In genomic region chr14:122106822-122107468, GRCm38 (mm10) we compare ENCODE assay signal across 8 mouse cellular contexts. TPM values are rescaled to one million over a fixed set of nuclear protein-coding genes. Genes with fewer than 3 reads are reported as not detected.
DNase-seq lines count a peak whose midpoint lies in the region; ATAC-seq and TF ChIP-seq lines count a peak whose summit lies in the region.

Gene Tm9sf2, plus strand, starts transcription at chr14:122107038.

- peak within 1 kb of the TSS; percentile 98 for H3K9ac ChIP-seq in ES-E14 (ENCODE audit: insufficient read depth, low read depth, low read length, poor library complexity, severe bottlenecking)
- H3K9ac ChIP-seq in forebrain, embryonic 15.5 days (replicated peaks), result peak within 1 kb of the TSS; percentile 94
- peak within 1 kb of the TSS; percentile 97 for H3K9ac ChIP-seq in lung, embryonic 14.5 days

- TF ChIP-seq POLR2A in olfactory bulb, adult 2 months (IDR thresholded peaks at IDR 0.05; ENCODE audit: insufficient read depth, low read depth, low read length), result peak; percentile 99
- peak; percentile 98 for TF ChIP-seq POLR2A in thymus, adult 2 months (IDR thresholded peaks at IDR 0.05; ENCODE audit: control insufficient read depth, extremely low read depth, insufficient read depth, low read length, poor library complexity)

- intact Hi-C loops in heart, postnatal 25 days (cut with DNase I), result no loop called here

- peak; percentile 25; the same call in 1 of the 2 replicates for TF ChIP-seq CTCF in layer of hippocampus, adult 2 months (conservative IDR thresholded peaks at IDR 0.05)
- no peak for TF ChIP-seq CTCF in lung, embryonic 14.5 days (IDR thresholded peaks at IDR 0.05; ENCODE audit: low read depth)
- TF ChIP-seq CTCF in olfactory bulb, adult 2 months (IDR thresholded peaks at IDR 0.05; ENCODE audit: insufficient read depth, low read depth, low read length), result no peak; the same call in 1 of the 2 replicates
- peak; percentile 51; the same call in 1 of the 2 replicates for TF ChIP-seq CTCF in thymus, adult 2 months (IDR thresholded peaks at IDR 0.05; ENCODE audit: borderline replicate concordance, control insufficient read depth, extremely low read depth, insufficient read depth, low read length, poor library complexity)

- peaks cover 5% of the 10 kb centered on the region; the same call in 1 of the 2 replicates for H3K36me3 ChIP-seq in ES-E14 (ENCODE audit: control insufficient read depth, insufficient read depth, low read length, poor library complexity, severe bottlenecking)
- no peaks in the 10 kb centered on the region for H3K36me3 ChIP-seq in forebrain, embryonic 15.5 days
- peaks cover 4% of the 10 kb centered on the region; the same call in 1 of the 2 replicates for H3K36me3 ChIP-seq in lung, embryonic 14.5 days (ENCODE audit: insufficient read depth)
- H3K36me3 ChIP-seq in thymus, adult 2 months (ENCODE audit: control insufficient read depth, insufficient read depth, low read length), result no peaks in the 10 kb centered on the region

- peak; percentile 95 for ATAC-seq in forebrain, embryonic 15.5 days (replicated peaks)
- peak; percentile 92 for ATAC-seq in lung, embryonic 14.5 days (ENCODE audit: insufficient read depth)

- peak; percentile 75 for DNase-seq in ES-E14 (ENCODE audit: low read depth, low spot score)
- DNase-seq in cerebellum, adult 11-12 months, result peak; percentile 96
- peak; percentile 91 for DNase-seq in heart, postnatal 25 days (ENCODE audit: low spot score)
- DNase-seq in layer of hippocampus, adult 2 months (ENCODE audit: low spot score in 2 of 2), result peak; percentile 95
- peak; percentile 97 for DNase-seq in lung, embryonic 14.5 days
- peak; percentile 94 for DNase-seq in thymus, adult 2 months

- in situ Hi-C loops in ES-E14 (cut with MboI; ENCODE audit: low sequenced_read_pairs in 2 of 2, unreplicated experiment in 2 of 2), result no loop called here

- H3K27ac ChIP-seq in ES-E14 (ENCODE audit: insufficient read depth, low read depth, low read length, poor library complexity, severe bottlenecking), result peak within 1 kb of the TSS; percentile 82
- H3K27ac ChIP-seq in forebrain, embryonic 15.5 days (replicated peaks), result peak within 1 kb of the TSS; percentile 91
- peak within 1 kb of the TSS; percentile 95 for H3K27ac ChIP-seq in layer of hippocampus, adult 2 months
- H3K27ac ChIP-seq in lung, embryonic 14.5 days (ENCODE audit: low read depth), result peak within 1 kb of the TSS; percentile 96
- peak within 1 kb of the TSS; percentile 96 for H3K27ac ChIP-seq in olfactory bulb, adult 2 months (ENCODE audit: insufficient read depth, low read depth, low read length)
- H3K27ac ChIP-seq in thymus, adult 2 months (ENCODE audit: control insufficient read depth, insufficient read depth, low read length), result peak within 1 kb of the TSS; percentile 79

- no peaks in the 10 kb centered on the region for H3K27me3 ChIP-seq in forebrain, embryonic 15.5 days
- H3K27me3 ChIP-seq in lung, embryonic 14.5 days (ENCODE audit: insufficient read depth, low read length), result no peaks in the 10 kb centered on the region
- H3K27me3 ChIP-seq in thymus, adult 2 months (ENCODE audit: control insufficient read depth, insufficient read depth, low read length), result no peaks in the 10 kb centered on the region

- no peaks in the 10 kb centered on the region for H3K9me3 ChIP-seq in ES-E14 (ENCODE audit: control insufficient read depth, insufficient read depth, low read depth, low read length)
- no peaks in the 10 kb centered on the region for H3K9me3 ChIP-seq in forebrain, embryonic 15.5 days
- no peaks in the 10 kb centered on the region for H3K9me3 ChIP-seq in lung, embryonic 14.5 days (ENCODE audit: low read depth, low read length)

- peak within 1 kb of the TSS; percentile 94 for H3K4me2 ChIP-seq in forebrain, embryonic 15.5 days (replicated peaks)
- H3K4me2 ChIP-seq in lung, embryonic 14.5 days, result peak within 1 kb of the TSS; percentile 90

- H3K4me3 ChIP-seq in ES-E14 (ENCODE audit: insufficient read depth in 1 of 2, low read depth in 1 of 2, low read length in 2 of 2, poor library complexity in 1 of 2, severe bottlenecking in 1 of 2), result peak within 1 kb of the TSS; percentile 94 to 95
- peak within 1 kb of the TSS; percentile 100 for H3K4me3 ChIP-seq in forebrain, embryonic 15.5 days
- H3K4me3 ChIP-seq in layer of hippocampus, adult 2 months, result peak within 1 kb of the TSS; percentile 98
- H3K4me3 ChIP-seq in lung, embryonic 14.5 days (ENCODE audit: low read depth, low read length), result peak within 1 kb of the TSS; percentile 99
- H3K4me3 ChIP-seq in olfactory bulb, adult 2 months (ENCODE audit: insufficient read depth, low read depth, low read length), result peak within 1 kb of the TSS; percentile 89
- H3K4me3 ChIP-seq in thymus, adult 2 months (ENCODE audit: control insufficient read depth, insufficient read depth, low read length), result peak within 1 kb of the TSS; percentile 84

- peaks cover 4 to 6% of the 10 kb centered on the region in 2 experiments for H3K4me1 ChIP-seq in ES-E14 (ENCODE audit: control insufficient read depth in 2 of 2, insufficient read depth in 2 of 2, low read length in 2 of 2, poor library complexity in 1 of 2)
- peaks cover 42% of the 10 kb centered on the region for H3K4me1 ChIP-seq in forebrain, embryonic 15.5 days
- H3K4me1 ChIP-seq in lung, embryonic 14.5 days (ENCODE audit: insufficient read depth), result peaks cover 17% of the 10 kb centered on the region
- peaks cover 9% of the 10 kb centered on the region for H3K4me1 ChIP-seq in olfactory bulb, adult 2 months (ENCODE audit: control insufficient read depth, insufficient read depth, low read length)
- H3K4me1 ChIP-seq in thymus, adult 2 months (replicated peaks; ENCODE audit: control insufficient read depth, insufficient read depth, low read length), result peaks cover 10% of the 10 kb centered on the region

- 1% methylated on average over 76 of the region's 76 CpGs for WGBS in forebrain, embryonic 15.5 days
- WGBS in lung, embryonic 14.5 days, result under 1% methylated on average over 74 of the region's 76 CpGs
- WGBS in olfactory bulb, adult 2 months, result under 1% methylated on average over 76 of the region's 76 CpGs
- under 1% methylated on average over 76 of the region's 76 CpGs for WGBS in thymus, adult 2 months

TF ChIP-seq in ES-E14, 5 proteins besides CTCF, POLR2A, EP300 and RAD21:
- TF ChIP-seq MAFK (IDR thresholded peaks at IDR 0.05; ENCODE audit: insufficient read depth, low read depth, low read length), result no peak
- no peak for TF ChIP-seq ZNF384 (IDR thresholded peaks at IDR 0.05; ENCODE audit: low read depth, low read length)
- TF ChIP-seq HCFC1 (IDR thresholded peaks at IDR 0.05; ENCODE audit: borderline replicate concordance, insufficient read depth, low read length), result no peak
- no peak for TF ChIP-seq ZC3H11A (IDR thresholded peaks at IDR 0.05; ENCODE audit: borderline replicate concordance, low read depth, low read length)
- no peak for TF ChIP-seq CHD2 (IDR thresholded peaks at IDR 0.05; ENCODE audit: low read depth, low read length)

RNA-seq across cellular contexts. Expression of gene Tm9sf2, which starts in this region (rescaled TPM):
- total RNA-seq in ES-E14 (2012; rRNA removed), result 84.1 and 128 TPM in 2 replicates
- 108 and 115 TPM in 2 replicates for polyA plus RNA-seq in forebrain, embryonic 15.5 days (2015; fragmentation: Nextera tagmentation; extraction: Ambion mirVana)
- 100 to 1,000 TPM; 122 to 129 TPM for total RNA-seq in heart, postnatal 25 days (2021)
- total RNA-seq in layer of hippocampus, adult 2 months (2021), result 100 to 1,000 TPM; 107 TPM
- polyA plus RNA-seq in lung, embryonic 14.5 days (2014; fragmentation: Nextera tagmentation; extraction: Ambion mirVana), result 159 and 164 TPM in 2 replicates
- not detected in 2 replicates for polyA plus RNA-seq in olfactory bulb, adult 2 months (2012; ENCODE audit: insufficient read depth, insufficient read length, low replicate concordance, missing spikeins)
- 161 and 179 TPM in 2 replicates for polyA plus RNA-seq in thymus, adult 2 months (2012; rRNA removed)

Comparison
In these comparisons a context has a peak if more than half of its experiments do, and no peak if none do; other contexts are left out.
1. Peak in every context shown above with its lines: DNase-seq, ATAC-seq, H3K4me3 ChIP-seq and H3K27ac ChIP-seq.
2. CTCF ChIP-seq: peak in layer of hippocampus, adult 2 months (single experiment) and thymus, adult 2 months (single experiment); none in lung, embryonic 14.5 days (single experiment) and olfactory bulb, adult 2 months (single experiment).